Mouse (Mus musculus) ES-E14 (cell line): ENCODE measurements at regions not wholly inside any gene's neighbourhood (a gene's known extent, or its start where the extent isn't known, plus 50 kb on each side); places are given as distances from the start of the nearest gene placed in this dataset.

ENCODE experiments used
- CHD2 ChIP-seq: IDR thresholded peaks from 2 replicates; pipeline ENCODE4 v1.6.1; 2014; ENCODE audit warnings: mild to moderate bottlenecking, low read depth, low read length, inconsistent platforms
- ZNF384 ChIP-seq: IDR thresholded peaks from 2 replicates; pipeline ENCODE4 v1.6.1; 2012; ENCODE audit warnings: low read depth, low read length, inconsistent platforms

- no peak for TF ChIP-seq CHD2
- TF ChIP-seq ZNF384, result no peak
These were observed 270.6 kb downstream of the Inhba start for GRCm38 (mm10) chr13:16282230-16282629.
